Mouse (Mus musculus): ENCODE measurements around the gene Fam181b. TPM values are rescaled to one million over a fixed set of nuclear protein-coding genes. Genes with fewer than 3 reads are reported as not detected.

Fam181b gene
- polyA plus RNA-seq, 1 experiment, result 1.6 TPM

DNA sequence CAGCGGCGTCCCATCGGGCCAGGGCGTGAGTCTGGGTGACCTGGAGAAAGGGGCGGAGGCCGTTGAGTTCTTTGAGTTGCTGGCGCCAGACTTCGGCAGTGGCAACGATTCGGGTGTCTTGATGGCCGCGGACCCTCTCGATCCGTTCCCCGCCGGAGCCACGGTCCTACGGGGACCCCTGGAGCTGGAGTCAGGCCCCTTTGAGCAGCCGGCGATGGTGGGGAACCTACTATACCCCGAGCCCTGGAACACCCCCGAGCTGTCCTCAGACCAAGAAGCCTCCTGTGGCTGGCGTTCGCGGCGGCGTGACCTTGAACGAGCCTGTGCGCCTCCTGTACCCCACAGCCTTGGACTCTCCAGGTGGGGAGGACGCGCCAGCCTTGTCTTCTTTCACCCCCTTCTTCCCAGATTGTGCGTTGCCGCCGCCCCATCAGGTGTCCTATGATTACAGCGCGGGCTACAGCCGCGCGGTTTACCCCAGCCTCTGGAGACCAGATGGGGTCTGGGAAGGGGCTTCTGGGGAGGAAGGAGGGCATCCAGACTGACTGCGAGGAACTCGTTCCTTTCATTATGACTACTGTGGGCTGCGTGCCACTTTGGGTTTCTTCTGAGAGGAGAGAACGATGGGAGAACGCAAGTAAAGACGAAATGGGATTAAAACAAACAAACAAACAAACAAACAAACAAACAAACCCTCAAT lies 1.2 kb downstream of the Fam181b start:
- Histone ChIP-seq H3K4me1 (replicated peaks; ENCODE audit: control insufficient read depth, insufficient read depth, low read length) (no peaks in the 10 kb centered on the region), H3K27ac (ENCODE audit: control insufficient read depth, insufficient read depth, low read length) (no peak overlapping the region), H3K4me3 (ENCODE audit: control insufficient read depth, insufficient read depth, low read length) (no peak overlapping the region), H3K27me3 (ENCODE audit: control insufficient read depth, insufficient read depth, low read length) (no peaks in the 10 kb centered on the region; the same call in 1 of the 2 replicates), H3K36me3 (ENCODE audit: control insufficient read depth, insufficient read depth, low read length) (no peaks in the 10 kb centered on the region)
- 4% methylated on average over 45 of the region's 45 CpGs for WGBS
- DNase-seq, result no peak
- TF ChIP-seq CTCF (IDR thresholded peaks at IDR 0.05; ENCODE audit: borderline replicate concordance, control insufficient read depth, extremely low read depth, insufficient read depth, low read length, poor library complexity), result no peak

DNA sequence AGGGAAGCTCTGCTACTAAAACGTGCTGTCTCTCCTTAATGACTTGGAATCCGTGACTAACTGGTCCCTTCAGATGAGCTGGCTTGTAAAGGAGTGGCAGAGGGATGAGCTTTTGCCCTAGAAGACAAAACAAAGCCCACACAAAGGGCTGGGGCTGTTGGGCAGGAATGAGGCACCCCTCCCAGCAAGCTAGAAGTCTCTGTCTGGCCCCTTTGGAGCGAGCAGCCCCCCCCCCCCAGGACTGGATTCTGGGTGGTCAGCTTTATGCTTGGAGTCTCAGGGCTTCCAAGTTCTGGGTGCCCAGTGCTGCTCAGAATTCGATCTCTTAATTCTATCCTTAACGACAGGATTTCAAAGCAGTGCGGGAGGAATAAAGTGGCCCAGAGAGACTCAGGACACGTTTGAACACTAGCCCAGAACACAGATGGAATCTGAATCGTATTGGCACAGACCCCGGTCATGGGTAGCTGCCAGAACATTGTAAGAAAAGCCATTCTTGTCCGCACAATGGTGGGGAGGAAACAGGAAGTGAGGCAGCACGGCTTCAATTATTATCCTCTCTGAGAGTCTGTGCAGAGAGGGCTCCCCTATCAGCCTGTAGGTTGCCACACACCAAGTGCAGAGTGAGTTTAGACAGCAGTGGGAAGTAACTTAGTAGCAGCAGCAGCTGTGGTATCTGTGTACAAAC lies 13.8 kb downstream of the Fam181b start:
- 31% methylated on average over 11 of the region's 11 CpGs for WGBS
- TF ChIP-seq POLR2A (IDR thresholded peaks at IDR 0.05; ENCODE audit: control insufficient read depth, extremely low read depth, insufficient read depth, low read length, poor library complexity), result no peak
- no peak for TF ChIP-seq CTCF (IDR thresholded peaks at IDR 0.05; ENCODE audit: borderline replicate concordance, control insufficient read depth, extremely low read depth, insufficient read depth, low read length, poor library complexity)
- Histone ChIP-seq H3K27me3 (ENCODE audit: control insufficient read depth, insufficient read depth, low read length) (no peaks in the 10 kb centered on the region), H3K27ac (ENCODE audit: control insufficient read depth, insufficient read depth, low read length) (no peak overlapping the region), H3K4me1 (replicated peaks; ENCODE audit: control insufficient read depth, insufficient read depth, low read length) (no peaks in the 10 kb centered on the region), H3K36me3 (ENCODE audit: control insufficient read depth, insufficient read depth, low read length) (no peaks in the 10 kb centered on the region), H3K4me3 (ENCODE audit: control insufficient read depth, insufficient read depth, low read length) (no peak overlapping the region)
- no peak for DNase-seq

DNA sequence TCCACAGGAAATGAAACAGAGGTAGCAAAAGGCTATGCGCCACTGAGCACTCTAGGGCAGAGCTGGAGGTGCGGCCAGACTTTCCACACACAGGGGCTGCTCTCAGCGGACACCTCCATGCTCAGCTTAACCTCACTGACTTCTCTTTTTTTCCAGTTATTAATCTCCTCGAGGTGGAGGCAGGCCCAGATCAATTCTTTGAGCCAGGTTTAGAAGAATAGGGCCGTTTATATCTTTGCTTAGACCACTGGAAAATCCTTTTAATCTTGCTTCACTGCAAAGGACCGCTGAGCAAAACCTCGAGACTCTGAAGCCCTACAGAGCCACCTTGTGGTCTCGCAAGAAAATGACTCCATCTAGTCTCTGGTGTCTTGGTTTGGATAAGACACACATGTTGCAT lies 15.8 kb downstream of the Fam181b start:
- 23% methylated on average over 8 of the region's 8 CpGs for WGBS

DNA sequence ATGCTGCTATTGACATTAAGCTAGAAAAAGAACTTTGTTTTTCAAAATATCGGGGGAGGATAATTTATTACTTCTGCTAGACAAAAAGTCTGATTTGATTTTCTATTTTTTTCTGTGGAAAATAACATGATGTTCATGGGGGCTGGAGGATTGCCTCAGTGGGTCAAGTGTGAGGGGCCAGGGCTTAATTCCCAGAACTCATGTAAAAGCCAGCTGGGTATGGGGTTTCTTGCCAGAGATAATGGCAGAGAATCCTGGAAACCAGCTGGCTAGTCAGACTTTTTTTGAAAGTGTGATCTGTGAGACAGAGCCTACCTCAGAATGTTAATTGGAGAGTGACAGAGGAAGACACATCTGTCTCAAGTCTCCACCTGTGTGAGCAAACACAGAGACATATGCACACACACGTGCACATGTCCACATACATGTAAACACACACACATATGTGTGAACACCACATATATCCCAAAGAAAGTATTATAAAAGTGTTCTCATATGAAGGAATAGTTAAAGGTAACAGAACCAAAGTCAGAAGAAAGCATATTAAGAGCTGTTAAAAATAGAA lies 25.2 kb downstream of the Fam181b start:
- no peaks in the 10 kb centered on the region for H3K36me3 ChIP-seq (ENCODE audit: control insufficient read depth, insufficient read depth, low read length)
- H3K27ac ChIP-seq (ENCODE audit: control insufficient read depth, insufficient read depth, low read length), result no peak overlapping the region
- H3K4me3 ChIP-seq (ENCODE audit: control insufficient read depth, insufficient read depth, low read length), result no peak overlapping the region
- WGBS, result 85% methylated on average over 2 of the region's 2 CpGs
- H3K27me3 ChIP-seq (ENCODE audit: control insufficient read depth, insufficient read depth, low read length), result no peaks in the 10 kb centered on the region
- H3K4me1 ChIP-seq (replicated peaks; ENCODE audit: control insufficient read depth, insufficient read depth, low read length), result no peaks in the 10 kb centered on the region
- no peak for DNase-seq
- no peak for TF ChIP-seq CTCF (IDR thresholded peaks at IDR 0.05; ENCODE audit: borderline replicate concordance, control insufficient read depth, extremely low read depth, insufficient read depth, low read length, poor library complexity)
- no peak for TF ChIP-seq POLR2A (IDR thresholded peaks at IDR 0.05; ENCODE audit: control insufficient read depth, extremely low read depth, insufficient read depth, low read length, poor library complexity)

More for the DNA sequence above, 15.8 kb downstream of the Fam181b start:
- no peak for TF ChIP-seq POLR2A (IDR thresholded peaks at IDR 0.05; ENCODE audit: control insufficient read depth, extremely low read depth, insufficient read depth, low read length, poor library complexity)
- TF ChIP-seq CTCF (IDR thresholded peaks at IDR 0.05; ENCODE audit: borderline replicate concordance, control insufficient read depth, extremely low read depth, insufficient read depth, low read length, poor library complexity), result no peak
- no peaks in the 10 kb centered on the region for H3K36me3 ChIP-seq (ENCODE audit: control insufficient read depth, insufficient read depth, low read length)
- H3K27me3 ChIP-seq (ENCODE audit: control insufficient read depth, insufficient read depth, low read length), result no peaks in the 10 kb centered on the region
- H3K4me3 ChIP-seq (ENCODE audit: control insufficient read depth, insufficient read depth, low read length), result no peak overlapping the region
- DNase-seq, result no peak
- no peaks in the 10 kb centered on the region for H3K4me1 ChIP-seq (replicated peaks; ENCODE audit: control insufficient read depth, insufficient read depth, low read length)
- H3K27ac ChIP-seq (ENCODE audit: control insufficient read depth, insufficient read depth, low read length), result no peak overlapping the region

DNA sequence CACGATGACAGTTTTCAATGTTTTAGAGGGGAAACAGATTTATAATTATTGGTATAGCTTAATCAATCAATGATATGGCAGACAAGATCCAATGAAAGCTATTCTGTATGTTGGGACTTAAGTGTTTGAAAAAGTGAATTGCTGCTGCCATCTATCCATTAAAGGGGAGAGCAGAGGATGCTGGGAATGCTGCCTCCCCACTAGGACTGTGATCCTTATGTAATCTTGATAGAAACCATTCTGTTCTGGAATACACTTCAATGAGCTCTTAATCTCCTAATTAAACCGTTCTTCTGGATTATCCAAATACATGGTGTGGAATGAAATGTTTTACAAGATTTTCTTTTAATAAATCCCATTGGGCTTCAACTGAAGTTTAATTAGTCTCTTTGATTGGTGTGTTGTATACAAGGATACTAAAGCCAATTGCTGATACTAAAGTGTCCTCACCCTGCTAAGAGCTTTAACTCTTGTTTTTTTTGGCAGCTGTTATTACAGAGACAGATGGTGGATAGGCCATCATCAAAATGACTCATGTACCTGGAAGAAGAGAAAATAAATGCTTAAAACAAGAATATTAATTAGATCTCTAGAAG lies 30.8 kb downstream of the Fam181b start:
- Histone ChIP-seq H3K27me3 (ENCODE audit: control insufficient read depth, insufficient read depth, low read length) (no peaks in the 10 kb centered on the region), H3K4me3 (ENCODE audit: control insufficient read depth, insufficient read depth, low read length) (no peak overlapping the region), H3K36me3 (ENCODE audit: control insufficient read depth, insufficient read depth, low read length) (no peaks in the 10 kb centered on the region), H3K4me1 (replicated peaks; ENCODE audit: control insufficient read depth, insufficient read depth, low read length) (no peaks in the 10 kb centered on the region), H3K27ac (ENCODE audit: control insufficient read depth, insufficient read depth, low read length) (no peak overlapping the region)
- no peak for DNase-seq
- TF ChIP-seq CTCF (IDR thresholded peaks at IDR 0.05; ENCODE audit: borderline replicate concordance, control insufficient read depth, extremely low read depth, insufficient read depth, low read length, poor library complexity) (no peak), POLR2A (IDR thresholded peaks at IDR 0.05; ENCODE audit: control insufficient read depth, extremely low read depth, insufficient read depth, low read length, poor library complexity) (no peak)
- 86% methylated on average over 2 of the region's 2 CpGs for WGBS

DNA sequence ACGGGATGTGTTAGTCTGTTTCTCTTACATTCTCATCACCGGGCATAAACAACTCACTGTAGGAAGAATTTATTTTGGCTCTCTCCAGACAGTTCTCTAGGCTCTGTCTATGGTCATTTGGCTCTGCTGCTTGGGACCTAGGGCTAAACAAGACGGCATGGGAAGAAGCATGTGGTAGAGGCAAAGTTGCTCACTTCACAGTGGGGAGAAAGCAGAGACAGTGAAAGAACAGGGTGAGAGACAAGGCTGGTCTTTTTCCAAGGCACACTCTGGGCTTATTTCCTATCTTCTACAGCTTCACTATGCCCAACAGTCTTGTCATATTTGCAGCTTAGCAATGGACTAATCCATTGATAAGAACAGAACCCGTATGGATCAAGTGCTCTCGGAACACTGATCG lies 31.4 kb downstream of the Fam181b start:
- Histone ChIP-seq H3K27ac (ENCODE audit: control insufficient read depth, insufficient read depth, low read length) (no peak overlapping the region), H3K4me1 (replicated peaks; ENCODE audit: control insufficient read depth, insufficient read depth, low read length) (no peaks in the 10 kb centered on the region), H3K27me3 (ENCODE audit: control insufficient read depth, insufficient read depth, low read length) (no peaks in the 10 kb centered on the region), H3K4me3 (ENCODE audit: control insufficient read depth, insufficient read depth, low read length) (no peak overlapping the region), H3K36me3 (ENCODE audit: control insufficient read depth, insufficient read depth, low read length) (no peaks in the 10 kb centered on the region)
- TF ChIP-seq POLR2A (IDR thresholded peaks at IDR 0.05; ENCODE audit: control insufficient read depth, extremely low read depth, insufficient read depth, low read length, poor library complexity), result no peak
- no peak for TF ChIP-seq CTCF (IDR thresholded peaks at IDR 0.05; ENCODE audit: borderline replicate concordance, control insufficient read depth, extremely low read depth, insufficient read depth, low read length, poor library complexity)
- WGBS, result 93% methylated on average over 6 of the region's 6 CpGs
- no peak for DNase-seq

Data from thymus, adult 2 months (tissue).